Mouse (Mus musculus): Measurements from ENCODE around the gene Gpc3. TPM values are rescaled to one million over a fixed set of nuclear protein-coding genes. Genes with fewer than 3 reads are reported as not detected.

Gene Gpc3
- polyA plus RNA-seq, 1 experiment from 2014 or later, result 33.6 TPM

- H3K9me3 ChIP-seq, result no peaks in the 10 kb centered on the region
- H3K4me1 ChIP-seq, result 0 out of 2 replicates have a peak, but pooled peaks cover 3% of the 10 kb centered on the region
- no peak overlapping the region for H3K4me3 ChIP-seq
- no peak overlapping the region for H3K27ac ChIP-seq (replicated peaks)
- H3K27me3 ChIP-seq, result peaks cover 3% of the 10 kb centered on the region; the same call in 1 of the 2 replicates
- WGBS, result 83% methylated on average over 2 of the region's 2 CpGs
- H3K4me2 ChIP-seq (replicated peaks), result no peak overlapping the region
- ATAC-seq (replicated peaks), result no peak
- H3K36me3 ChIP-seq, result no peaks in the 10 kb centered on the region
- no peak overlapping the region for H3K9ac ChIP-seq (replicated peaks)
Measured at GRCm38 (mm10) chrX:52449177-52449576, 164.6 kb downstream of the Gpc3 start.

- H3K9me3 ChIP-seq, result no peaks in the 10 kb centered on the region
- H3K4me2 ChIP-seq (replicated peaks), result no peak overlapping the region
- 0 out of 2 replicates have a peak, but pooled peaks cover 1% of the 10 kb centered on the region for H3K4me1 ChIP-seq
- 46% methylated on average over 3 of the region's 3 CpGs for WGBS
- no peak overlapping the region for H3K4me3 ChIP-seq
- no peak overlapping the region for H3K9ac ChIP-seq (replicated peaks)
- peaks cover 3% of the 10 kb centered on the region; the same call in 1 of the 2 replicates for H3K27me3 ChIP-seq
- no peak overlapping the region for H3K27ac ChIP-seq (replicated peaks)
- no peaks in the 10 kb centered on the region for H3K36me3 ChIP-seq
- no peak for ATAC-seq (replicated peaks)
Measured at GRCm38 (mm10) chrX:52448496-52448895, 165.3 kb downstream of the Gpc3 start.

- ATAC-seq (replicated peaks), result no peak
- no peak overlapping the region for H3K4me2 ChIP-seq (replicated peaks)
- peaks cover 3% of the 10 kb centered on the region; the same call in 1 of the 2 replicates for H3K27me3 ChIP-seq
- H3K9ac ChIP-seq (replicated peaks), result no peak overlapping the region
- no peaks in the 10 kb centered on the region for H3K36me3 ChIP-seq
- no peaks in the 10 kb centered on the region for H3K9me3 ChIP-seq
- no peak overlapping the region for H3K4me3 ChIP-seq
- WGBS, result 76% methylated on average over 3 of the region's 3 CpGs
- no peak overlapping the region for H3K27ac ChIP-seq (replicated peaks)
- H3K4me1 ChIP-seq, result no peaks in the 10 kb centered on the region
Measured at GRCm38 (mm10) chrX:52446530-52446929, 167.2 kb downstream of the Gpc3 start.

GRCm38 (mm10) chrX:52444977-52445376 is 168.8 kb downstream of the Gpc3 start:
- no peak for ATAC-seq (replicated peaks)
- Histone ChIP-seq H3K9me3 (no peaks in the 10 kb centered on the region), H3K4me2 (replicated peaks) (no peak overlapping the region), H3K27me3 (peaks cover 3% of the 10 kb centered on the region; the same call in 1 of the 2 replicates), H3K4me1 (no peaks in the 10 kb centered on the region), H3K4me3 (no peak overlapping the region), H3K36me3 (no peaks in the 10 kb centered on the region), H3K9ac (replicated peaks) (no peak overlapping the region), H3K27ac (replicated peaks) (no peak overlapping the region)
- 70% methylated on average over 2 of the region's 2 CpGs for WGBS

GRCm38 (mm10) chrX:52441798-52442197 is 172.0 kb downstream of the Gpc3 start:
- H3K27ac ChIP-seq (replicated peaks), result no peak overlapping the region
- no peaks in the 10 kb centered on the region for H3K4me1 ChIP-seq
- H3K9me3 ChIP-seq, result no peaks in the 10 kb centered on the region
- no peak overlapping the region for H3K4me3 ChIP-seq
- no peaks in the 10 kb centered on the region for H3K27me3 ChIP-seq
- no peak overlapping the region for H3K4me2 ChIP-seq (replicated peaks)
- 64% methylated on average over 3 of the region's 3 CpGs for WGBS
- no peak overlapping the region for H3K9ac ChIP-seq (replicated peaks)
- no peaks in the 10 kb centered on the region for H3K36me3 ChIP-seq
- ATAC-seq (replicated peaks), result no peak

GRCm38 (mm10) chrX:52439421-52439820 is 174.3 kb downstream of the Gpc3 start:
- Histone ChIP-seq H3K9me3 (no peaks in the 10 kb centered on the region), H3K27ac (replicated peaks) (no peak overlapping the region), H3K4me1 (no peaks in the 10 kb centered on the region), H3K9ac (replicated peaks) (no peak overlapping the region), H3K4me2 (replicated peaks) (no peak overlapping the region), H3K36me3 (no peaks in the 10 kb centered on the region), H3K27me3 (no peaks in the 10 kb centered on the region), H3K4me3 (no peak overlapping the region)
- WGBS, result 35% methylated on average over 5 of the region's 5 CpGs
- no peak for ATAC-seq (replicated peaks)

- H3K9ac ChIP-seq (replicated peaks), result no peak overlapping the region
- no peak overlapping the region for H3K4me3 ChIP-seq
- no peak overlapping the region for H3K27ac ChIP-seq (replicated peaks)
- no peak for ATAC-seq (replicated peaks)
- H3K4me1 ChIP-seq, result no peaks in the 10 kb centered on the region
- H3K9me3 ChIP-seq, result no peaks in the 10 kb centered on the region
- H3K27me3 ChIP-seq, result no peaks in the 10 kb centered on the region
- no peak overlapping the region for H3K4me2 ChIP-seq (replicated peaks)
- 83% methylated on average over 5 of the region's 5 CpGs for WGBS
- no peaks in the 10 kb centered on the region for H3K36me3 ChIP-seq
Measured at GRCm38 (mm10) chrX:52425605-52426004, 188.1 kb downstream of the Gpc3 start.

GRCm38 (mm10) chrX:52419850-52420249 is 193.9 kb downstream of the Gpc3 start:
- Histone ChIP-seq H3K4me3 (no peak overlapping the region), H3K36me3 (no peaks in the 10 kb centered on the region), H3K27ac (replicated peaks) (no peak overlapping the region), H3K9ac (replicated peaks) (no peak overlapping the region), H3K4me2 (replicated peaks) (no peak overlapping the region), H3K27me3 (no peaks in the 10 kb centered on the region), H3K9me3 (no peaks in the 10 kb centered on the region), H3K4me1 (no peaks in the 10 kb centered on the region)
- ATAC-seq (replicated peaks), result no peak
- WGBS, result 63% methylated on average over 3 of the region's 3 CpGs

- H3K4me3 ChIP-seq, result no peak overlapping the region
- H3K27me3 ChIP-seq, result no peaks in the 10 kb centered on the region
- H3K36me3 ChIP-seq, result no peaks in the 10 kb centered on the region
- H3K9me3 ChIP-seq, result no peaks in the 10 kb centered on the region
- no peak for ATAC-seq (replicated peaks)
- 0 out of 2 replicates have a peak, but pooled peaks cover 3% of the 10 kb centered on the region for H3K4me1 ChIP-seq
- 34% methylated on average over 3 of the region's 3 CpGs for WGBS
- H3K4me2 ChIP-seq (replicated peaks), result no peak overlapping the region
- no peak overlapping the region for H3K9ac ChIP-seq (replicated peaks)
- H3K27ac ChIP-seq (replicated peaks), result no peak overlapping the region
Measured at GRCm38 (mm10) chrX:52412936-52413335, 200.8 kb downstream of the Gpc3 start.

GRCm38 (mm10) chrX:52401188-52401587 is 212.6 kb downstream of the Gpc3 start:
- no peaks in the 10 kb centered on the region for H3K4me1 ChIP-seq
- H3K36me3 ChIP-seq, result no peaks in the 10 kb centered on the region
- H3K4me3 ChIP-seq, result no peak overlapping the region
- H3K9ac ChIP-seq (replicated peaks), result no peak overlapping the region
- no peaks in the 10 kb centered on the region for H3K9me3 ChIP-seq
- whole genome bisulfite sequencing, result 95% methylated on average over 2 of the region's 2 CpGs
- no peak overlapping the region for H3K27ac ChIP-seq (replicated peaks)
- no peak for ATAC-seq (replicated peaks)
- no peaks in the 10 kb centered on the region for H3K27me3 ChIP-seq
- no peak overlapping the region for H3K4me2 ChIP-seq (replicated peaks)

GRCm38 (mm10) chrX:52375129-52375528 is 238.6 kb downstream of the Gpc3 start:
- Histone ChIP-seq H3K27ac (replicated peaks) (no peak overlapping the region), H3K27me3 (no peaks in the 10 kb centered on the region), H3K9me3 (no peaks in the 10 kb centered on the region), H3K4me1 (no peaks in the 10 kb centered on the region), H3K9ac (replicated peaks) (no peak overlapping the region), H3K36me3 (no peaks in the 10 kb centered on the region), H3K4me3 (no peak overlapping the region), H3K4me2 (replicated peaks) (no peak overlapping the region)
- ATAC-seq (replicated peaks), result no peak
- 53% methylated on average over 3 of the region's 3 CpGs for WGBS

GRCm38 (mm10) chrX:52374209-52374608 is 239.5 kb downstream of the Gpc3 start:
- Histone ChIP-seq H3K4me3 (no peak overlapping the region), H3K36me3 (no peaks in the 10 kb centered on the region), H3K4me1 (0 out of 2 replicates have a peak, but pooled peaks cover 2% of the 10 kb centered on the region), H3K9me3 (no peaks in the 10 kb centered on the region), H3K27me3 (no peaks in the 10 kb centered on the region), H3K27ac (replicated peaks) (no peak overlapping the region), H3K4me2 (replicated peaks) (no peak overlapping the region), H3K9ac (replicated peaks) (no peak overlapping the region)
- no peak for ATAC-seq (replicated peaks)
- WGBS, result 81% methylated on average over 14 of the region's 14 CpGs

- ATAC-seq (replicated peaks), result no peak
- H3K27ac ChIP-seq (replicated peaks), result no peak overlapping the region
- H3K9ac ChIP-seq (replicated peaks), result no peak overlapping the region
- H3K27me3 ChIP-seq, result no peaks in the 10 kb centered on the region
- H3K4me3 ChIP-seq, result no peak overlapping the region
- no peaks in the 10 kb centered on the region for H3K36me3 ChIP-seq
- no peaks in the 10 kb centered on the region for H3K9me3 ChIP-seq
- 89% methylated on average over 5 of the region's 5 CpGs for WGBS
- H3K4me1 ChIP-seq, result peaks cover 3% of the 10 kb centered on the region; the same call in 1 of the 2 replicates
- H3K4me2 ChIP-seq (replicated peaks), result no peak overlapping the region
Measured at GRCm38 (mm10) chrX:52372436-52372835, 241.3 kb downstream of the Gpc3 start.

All from forebrain, embryonic 15.5 days (tissue).